Mouse (Mus musculus): ENCODE measurements around the gene Ntng1. TPM values are rescaled to one million over a fixed set of nuclear protein-coding genes. Genes with fewer than 3 reads are reported as not detected.
"Not testable (repeated sequence)": the region's sequence is repeated elsewhere in the genome, so short reads cannot be mapped to it uniquely, and the experiment has no call there.

Ntng1 gene
- total and polyA plus RNA-seq, 2 experiments, result not detected

- Histone ChIP-seq H3K27me3 (ENCODE audit: control insufficient read depth, insufficient read depth, low read length) (no peaks in the 10 kb centered on the region), H3K4me3 (ENCODE audit: insufficient read depth, low read depth, low read length) (no peak overlapping the region), H3K79me2 (ENCODE audit: control insufficient read depth, insufficient read depth, low read length) (no peaks in the 10 kb centered on the region), H3K9ac (ENCODE audit: low read depth, low read length) (no peak overlapping the region), H3K4me1 (ENCODE audit: control insufficient read depth, insufficient read depth, low read length) (no peaks in the 10 kb centered on the region), H3K36me3 (ENCODE audit: control insufficient read depth, insufficient read depth, low read length) (no peaks in the 10 kb centered on the region), H3K27ac (replicated peaks; ENCODE audit: insufficient read depth, low read depth, low read length) (no peak overlapping the region)
- DNase-seq (ENCODE audit: extremely low read depth, low read depth, low spot score), result no peak
- WGBS, result 85% methylated on average over 3 of the region's 3 CpGs
- TF ChIP-seq CTCF (IDR thresholded peaks at IDR 0.05; ENCODE audit: low read depth, low read length) (no peak), POLR2A (IDR thresholded peaks at IDR 0.05; ENCODE audit: extremely low read depth, insufficient read depth, low read length) (no peak)
Measured at GRCm38 (mm10) chr3:109766939-109767338, 376.9 kb downstream of the Ntng1 start.

DNA sequence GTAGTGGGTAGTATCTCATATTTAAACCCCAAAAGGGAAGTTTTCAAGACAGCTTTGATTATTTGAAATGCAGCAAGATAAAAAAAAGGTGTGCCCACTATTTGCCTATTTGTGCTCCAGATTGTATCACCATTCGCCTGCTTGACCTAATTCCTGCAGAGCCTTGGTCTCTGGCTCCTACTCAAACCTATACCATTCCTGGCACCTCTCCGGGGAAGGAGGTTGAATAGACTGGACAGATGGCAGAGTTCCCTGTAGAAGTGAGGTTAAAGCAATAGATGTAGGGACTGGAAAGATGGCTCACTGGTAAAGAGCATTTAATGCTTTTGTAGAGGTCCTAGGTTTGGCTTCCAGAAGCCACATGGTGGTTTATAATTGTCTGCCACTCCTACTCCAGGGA, 378.2 kb downstream of the Ntng1 start:
- no peaks in the 10 kb centered on the region for H3K27me3 ChIP-seq (ENCODE audit: control insufficient read depth, insufficient read depth, low read length)
- TF ChIP-seq POLR2A (IDR thresholded peaks at IDR 0.05; ENCODE audit: extremely low read depth, insufficient read depth, low read length), result no peak
- TF ChIP-seq CTCF (IDR thresholded peaks at IDR 0.05; ENCODE audit: low read depth, low read length), result no peak
- no peaks in the 10 kb centered on the region for H3K79me2 ChIP-seq (ENCODE audit: control insufficient read depth, insufficient read depth, low read length)
- H3K4me1 ChIP-seq (ENCODE audit: control insufficient read depth, insufficient read depth, low read length), result no peaks in the 10 kb centered on the region
- 70% methylated on average over 2 of the region's 2 CpGs for WGBS
- H3K4me3 ChIP-seq (ENCODE audit: insufficient read depth, low read depth, low read length), result no peak overlapping the region
- no peak overlapping the region for H3K9ac ChIP-seq (ENCODE audit: low read depth, low read length)
- H3K36me3 ChIP-seq (ENCODE audit: control insufficient read depth, insufficient read depth, low read length), result no peaks in the 10 kb centered on the region
- DNase-seq (ENCODE audit: extremely low read depth, low read depth, low spot score), result no peak
- no peak overlapping the region for H3K27ac ChIP-seq (replicated peaks; ENCODE audit: insufficient read depth, low read depth, low read length)

DNA sequence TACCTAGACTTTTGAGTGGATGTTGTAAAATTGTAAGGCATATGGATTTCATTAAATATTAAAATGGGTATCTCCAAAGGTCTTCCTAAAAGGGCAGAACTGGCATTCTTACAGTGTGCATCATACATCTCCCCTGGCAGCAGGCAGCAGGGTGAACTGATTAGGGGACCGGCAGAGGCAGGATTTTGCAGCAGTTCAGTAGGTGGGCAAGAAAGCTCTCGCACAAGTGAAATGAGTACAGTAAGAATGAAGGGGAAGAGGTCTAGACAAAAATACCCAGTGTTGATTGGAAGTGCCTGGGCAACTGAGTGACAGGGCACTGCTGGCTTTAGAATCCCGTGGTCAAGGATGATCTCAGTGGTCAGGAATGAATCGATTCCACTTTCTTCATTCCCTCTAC, 378.7 kb downstream of the Ntng1 start:
- no peak overlapping the region for H3K9ac ChIP-seq (ENCODE audit: low read depth, low read length)
- no peak for DNase-seq (ENCODE audit: extremely low read depth, low read depth, low spot score)
- H3K27me3 ChIP-seq (ENCODE audit: control insufficient read depth, insufficient read depth, low read length), result no peaks in the 10 kb centered on the region
- H3K27ac ChIP-seq (replicated peaks; ENCODE audit: insufficient read depth, low read depth, low read length), result no peak overlapping the region
- H3K4me3 ChIP-seq (ENCODE audit: insufficient read depth, low read depth, low read length), result no peak overlapping the region
- H3K79me2 ChIP-seq (ENCODE audit: control insufficient read depth, insufficient read depth, low read length), result no peaks in the 10 kb centered on the region
- WGBS, result 63% methylated on average over 4 of the region's 4 CpGs
- no peaks in the 10 kb centered on the region for H3K36me3 ChIP-seq (ENCODE audit: control insufficient read depth, insufficient read depth, low read length)
- TF ChIP-seq POLR2A (IDR thresholded peaks at IDR 0.05; ENCODE audit: extremely low read depth, insufficient read depth, low read length) (no peak), CTCF (IDR thresholded peaks at IDR 0.05; ENCODE audit: low read depth, low read length) (no peak)
- H3K4me1 ChIP-seq (ENCODE audit: control insufficient read depth, insufficient read depth, low read length), result no peaks in the 10 kb centered on the region

- DNase-seq (ENCODE audit: extremely low read depth, low read depth, low spot score), result no peak
- no peaks in the 10 kb centered on the region for H3K36me3 ChIP-seq (ENCODE audit: control insufficient read depth, insufficient read depth, low read length)
- H3K27me3 ChIP-seq (ENCODE audit: control insufficient read depth, insufficient read depth, low read length), result no peaks in the 10 kb centered on the region
- no peaks in the 10 kb centered on the region for H3K79me2 ChIP-seq (ENCODE audit: control insufficient read depth, insufficient read depth, low read length)
- H3K4me1 ChIP-seq (ENCODE audit: control insufficient read depth, insufficient read depth, low read length), result no peaks in the 10 kb centered on the region
- no peak overlapping the region for H3K9ac ChIP-seq (ENCODE audit: low read depth, low read length)
- no peak overlapping the region for H3K4me3 ChIP-seq (ENCODE audit: insufficient read depth, low read depth, low read length)
- 86% methylated on average over 2 of the region's 2 CpGs for WGBS
- no peak overlapping the region for H3K27ac ChIP-seq (replicated peaks; ENCODE audit: insufficient read depth, low read depth, low read length)
- TF ChIP-seq CTCF (IDR thresholded peaks at IDR 0.05; ENCODE audit: low read depth, low read length) (no peak), POLR2A (IDR thresholded peaks at IDR 0.05; ENCODE audit: extremely low read depth, insufficient read depth, low read length) (no peak)
Measured at GRCm38 (mm10) chr3:109756426-109756825, 387.4 kb downstream of the Ntng1 start.

DNA sequence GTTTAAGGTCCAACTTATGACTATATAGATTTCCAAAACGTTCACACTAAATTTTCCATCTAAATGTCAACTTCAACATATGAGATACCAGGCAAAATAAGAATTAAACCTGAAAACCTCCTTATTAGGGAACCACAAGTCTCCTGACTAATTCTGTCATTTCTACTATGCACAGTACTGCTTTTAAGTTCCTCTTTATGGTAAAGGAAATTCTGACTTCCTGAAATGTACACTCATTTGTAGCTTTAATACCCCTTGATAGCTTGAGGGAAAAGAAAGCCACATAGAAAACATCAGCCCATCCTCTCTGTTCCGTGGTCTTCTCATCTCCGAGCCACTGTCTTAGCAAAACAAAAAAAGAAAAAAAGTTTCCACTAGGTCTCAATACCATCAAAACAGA, 396.2 kb downstream of the Ntng1 start:
- not testable (repeated sequence) for H3K4me3 ChIP-seq (ENCODE audit: insufficient read depth, low read depth, low read length); DNase-seq (ENCODE audit: extremely low read depth, low read depth, low spot score); H3K9ac ChIP-seq (ENCODE audit: low read depth, low read length); H3K27ac ChIP-seq (replicated peaks; ENCODE audit: insufficient read depth, low read depth, low read length); H3K36me3 ChIP-seq (ENCODE audit: control insufficient read depth, insufficient read depth, low read length); H3K79me2 ChIP-seq (ENCODE audit: control insufficient read depth, insufficient read depth, low read length); H3K27me3 ChIP-seq (ENCODE audit: control insufficient read depth, insufficient read depth, low read length); H3K4me1 ChIP-seq (ENCODE audit: control insufficient read depth, insufficient read depth, low read length)
- 52% methylated on average over 3 of the region's 3 CpGs for WGBS

GRCm38 (mm10) chr3:109740466-109741102, 403.2 kb downstream of the Ntng1 start:
- Histone ChIP-seq H3K27me3 (ENCODE audit: control insufficient read depth, insufficient read depth, low read length) (no peaks in the 10 kb centered on the region), H3K4me1 (ENCODE audit: control insufficient read depth, insufficient read depth, low read length) (no peaks in the 10 kb centered on the region)
- 60% methylated on average over 2 of the region's 2 CpGs for WGBS

More at GRCm38 (mm10) chr3:109740466-109741102, 403.2 kb downstream of the Ntng1 start:
- no peak for DNase-seq (ENCODE audit: extremely low read depth, low read depth, low spot score)
- Histone ChIP-seq H3K4me3 (ENCODE audit: insufficient read depth, low read depth, low read length) (no peak overlapping the region), H3K9ac (ENCODE audit: low read depth, low read length) (no peak overlapping the region), H3K79me2 (ENCODE audit: control insufficient read depth, insufficient read depth, low read length) (no peaks in the 10 kb centered on the region), H3K36me3 (ENCODE audit: control insufficient read depth, insufficient read depth, low read length) (no peaks in the 10 kb centered on the region), H3K27ac (replicated peaks; ENCODE audit: insufficient read depth, low read depth, low read length) (no peak overlapping the region)
- no peak for TF ChIP-seq POLR2A (IDR thresholded peaks at IDR 0.05; ENCODE audit: extremely low read depth, insufficient read depth, low read length)
- no peak for TF ChIP-seq CTCF (IDR thresholded peaks at IDR 0.05; ENCODE audit: low read depth, low read length)
